Mouse (Mus musculus): Measurements from ENCODE around the gene Armc8. TPM values are rescaled to one million over a fixed set of nuclear protein-coding genes. Genes with fewer than 3 reads are reported as not detected.
"Not testable (repeated sequence)": the region's sequence is repeated elsewhere in the genome, so short reads cannot be mapped to it uniquely, and the experiment has no call there.

The Armc8 gene
- 30.5 and 36.2 TPM in 2 replicates for polyA plus RNA-seq (2016; fragmentation: Nextera tagmentation; extraction: Ambion mirVana)

DNA sequence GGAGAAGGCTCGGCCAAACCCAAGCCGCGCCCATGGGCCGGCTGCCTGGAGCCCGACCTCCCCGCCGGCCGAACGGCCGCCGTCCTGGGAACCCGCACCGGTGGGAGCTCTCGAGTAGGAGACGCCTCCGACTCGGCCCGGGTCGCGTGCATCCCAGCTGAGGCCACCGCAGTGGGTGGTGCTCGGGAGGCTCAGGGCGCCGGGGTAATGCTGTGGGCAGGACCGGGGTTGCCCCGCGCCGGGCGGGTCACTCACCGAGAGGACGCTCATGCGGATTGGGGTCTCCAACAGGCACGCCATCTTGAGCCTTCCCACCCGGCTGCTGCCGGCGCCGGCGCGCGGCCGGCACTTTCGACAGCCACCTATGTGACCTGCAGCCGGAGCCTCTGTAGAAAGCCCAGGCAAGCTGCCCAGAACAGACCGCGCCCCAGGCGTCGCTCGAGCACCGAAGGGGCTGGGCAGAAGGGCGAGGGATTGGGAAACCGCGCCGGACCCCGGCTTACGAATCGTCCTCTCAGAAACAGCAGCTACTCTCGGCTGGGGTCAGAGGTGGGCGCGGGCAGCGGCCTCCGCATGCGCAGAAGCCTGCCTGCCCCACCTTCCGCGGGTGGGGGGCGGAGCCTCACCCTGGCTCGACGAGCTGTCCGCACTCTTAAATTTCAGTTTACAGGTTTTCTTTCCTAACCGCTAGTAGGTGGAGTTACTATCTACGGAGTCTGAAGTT is at the start of gene Armc8:
Gene Armc8, minus strand, starts transcription at position 553 of the 724 bp plus-strand sequence.
- Histone ChIP-seq H3K27me3 (ENCODE audit: low read depth, poor library complexity, severe bottlenecking) (no peaks in the 10 kb centered on the region), H3K9me3 (replicated peaks) (no peaks in the 10 kb centered on the region), H3K4me3 (peak within 1 kb of the TSS; percentile 71), H3K27ac (replicated peaks) (peak within 1 kb of the TSS; percentile 99), H3K4me1 (peaks cover 21% of the 10 kb centered on the region), H3K36me3 (no peaks in the 10 kb centered on the region)
- DNase-seq (ENCODE audit: low spot score): peak; percentile 91
- under 1% methylated on average over 70 of the region's 70 CpGs for WGBS

- Histone ChIP-seq H3K4me3 (no peak within 1 kb of the TSS), H3K36me3 (no peaks in the 10 kb centered on the region), H3K27ac (replicated peaks) (no peak within 1 kb of the TSS), H3K4me1 (no peaks in the 10 kb centered on the region), H3K27me3 (ENCODE audit: low read depth, poor library complexity, severe bottlenecking) (no peaks in the 10 kb centered on the region), H3K9me3 (replicated peaks) (no peaks in the 10 kb centered on the region)
- DNase-seq (ENCODE audit: low spot score): no peak
- WGBS: 62% methylated on average over 2 of the region's 2 CpGs
Observed at GRCm38 (mm10) chr9:99612202-99612601, 43.5 kb upstream of the Armc8 start, which contains the start of gene A4gnt. Gene A4gnt (plus strand): TSS chr9:99612502.

GRCm38 (mm10) chr9:99603566-99603965 is 34.9 kb upstream of the Armc8 start:
- Histone ChIP-seq H3K4me1 (no peaks in the 10 kb centered on the region), H3K27ac (replicated peaks) (no peak overlapping the region), H3K9me3 (replicated peaks) (no peaks in the 10 kb centered on the region), H3K27me3 (ENCODE audit: low read depth, poor library complexity, severe bottlenecking) (no peaks in the 10 kb centered on the region), H3K4me3 (no peak overlapping the region), H3K36me3 (no peaks in the 10 kb centered on the region)
- WGBS: 85% methylated on average over 2 of the region's 2 CpGs
- no peak for DNase-seq (ENCODE audit: low spot score)

DNA sequence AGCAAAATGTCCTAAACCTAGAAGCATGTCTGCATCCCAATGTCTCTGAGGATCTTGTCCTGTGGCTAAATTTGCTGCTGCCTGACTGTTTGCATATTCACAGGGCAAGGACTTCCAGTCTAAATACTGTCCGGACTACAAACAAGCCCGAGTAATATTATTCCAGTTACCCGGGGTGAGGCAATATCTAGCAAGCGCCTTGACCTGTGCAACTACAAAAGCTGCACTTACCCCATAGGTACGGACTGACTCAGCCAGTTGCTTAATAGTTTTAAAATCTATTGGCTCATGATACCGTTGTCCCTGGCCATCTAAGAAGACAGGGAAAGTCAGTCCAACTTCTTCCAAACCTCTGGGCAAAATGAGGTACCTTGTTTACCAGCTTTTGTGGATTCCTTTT is 30.4 kb upstream of the Armc8 start:
- not testable (repeated sequence) for H3K27ac ChIP-seq (replicated peaks); H3K4me3 ChIP-seq; H3K36me3 ChIP-seq; H3K4me1 ChIP-seq; DNase-seq (ENCODE audit: low spot score); H3K27me3 ChIP-seq (ENCODE audit: low read depth, poor library complexity, severe bottlenecking); H3K9me3 ChIP-seq (replicated peaks)
- WGBS: 92% methylated on average over 6 of the region's 6 CpGs

DNA sequence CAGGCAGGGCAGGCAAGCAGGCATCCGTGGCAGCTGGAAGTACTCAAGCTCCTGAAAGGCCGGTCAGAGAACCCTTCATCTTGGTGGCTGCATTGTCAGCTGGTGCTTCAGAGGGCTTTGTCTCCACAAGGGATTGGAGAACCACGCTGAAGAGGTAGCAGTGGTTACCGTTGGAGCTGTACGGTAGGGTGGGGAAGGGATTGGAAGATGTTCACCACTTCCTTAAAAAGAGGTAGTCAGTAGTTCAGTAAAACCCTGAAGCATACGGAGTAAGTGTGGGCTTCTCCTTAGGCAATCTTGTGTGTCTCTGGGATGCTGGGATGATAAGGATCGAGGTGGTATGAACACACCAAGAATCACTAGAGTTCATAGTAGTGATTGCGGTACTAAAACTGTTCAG is 22.4 kb upstream of the Armc8 start:
- H3K36me3 ChIP-seq: no peaks in the 10 kb centered on the region
- 84% methylated on average over 8 of the region's 8 CpGs for WGBS
- DNase-seq (ENCODE audit: low spot score): no peak
- H3K27me3 ChIP-seq (ENCODE audit: low read depth, poor library complexity, severe bottlenecking): no peaks in the 10 kb centered on the region
- H3K4me3 ChIP-seq: no peak overlapping the region
- H3K9me3 ChIP-seq (replicated peaks): peaks cover 3% of the 10 kb centered on the region; the same call in 1 of the 2 replicates
- H3K27ac ChIP-seq (replicated peaks): 0 out of 2 replicates have a peak overlapping the region, but pooled peaks have one; percentile 10
- no peaks in the 10 kb centered on the region for H3K4me1 ChIP-seq

DNA sequence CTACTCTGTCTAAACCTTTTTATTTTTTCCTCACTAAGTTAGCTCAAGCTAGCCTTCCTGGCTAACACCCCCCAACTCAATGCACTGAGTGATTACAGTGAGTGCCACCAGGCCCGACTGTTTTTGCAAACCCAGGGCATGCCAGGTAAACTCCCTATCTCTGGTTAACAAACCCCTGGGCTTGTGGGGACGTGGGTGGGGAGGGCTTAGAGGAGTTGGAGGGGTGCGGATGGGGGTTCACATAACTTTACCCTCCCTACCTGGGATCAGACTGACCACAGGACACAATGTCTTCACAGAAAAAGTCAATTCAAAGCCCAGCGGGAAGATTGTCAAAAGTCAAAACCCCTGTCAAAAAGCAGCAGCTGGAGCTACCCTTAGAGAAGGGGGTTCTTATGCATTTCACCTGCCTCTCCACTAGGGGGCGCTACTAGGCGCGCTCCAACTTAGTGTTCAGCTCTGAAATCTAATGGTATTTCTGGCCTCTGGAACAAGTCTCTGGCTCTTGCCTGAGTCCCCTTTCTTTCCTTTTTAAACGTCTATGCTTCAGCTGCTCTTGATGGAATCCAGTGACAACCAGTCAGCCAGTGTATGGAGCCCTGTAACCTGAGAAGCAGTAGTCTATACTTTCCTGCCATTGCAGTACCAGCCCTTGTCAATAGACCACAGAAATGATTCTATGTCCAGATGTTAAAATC is 19.0 kb upstream of the Armc8 start:
- Histone ChIP-seq H3K27me3 (ENCODE audit: low read depth, poor library complexity, severe bottlenecking) (no peaks in the 10 kb centered on the region), H3K4me3 (no peak overlapping the region), H3K36me3 (peaks cover 33% of the 10 kb centered on the region), H3K4me1 (no peaks in the 10 kb centered on the region), H3K27ac (replicated peaks) (no peak overlapping the region), H3K9me3 (replicated peaks) (no peaks in the 10 kb centered on the region)
- DNase-seq (ENCODE audit: low spot score): peak; percentile 71
- 26% methylated on average over 8 of the region's 8 CpGs for WGBS

GRCm38 (mm10) chr9:99580655-99581054 is 12.0 kb upstream of the Armc8 start:
- Histone ChIP-seq H3K36me3 (peaks cover 77% of the 10 kb centered on the region), H3K27ac (replicated peaks) (no peak overlapping the region), H3K9me3 (replicated peaks) (no peaks in the 10 kb centered on the region), H3K4me1 (peaks cover 16% of the 10 kb centered on the region), H3K27me3 (ENCODE audit: low read depth, poor library complexity, severe bottlenecking) (no peaks in the 10 kb centered on the region), H3K4me3 (no peak overlapping the region)
- 65% methylated on average over 2 of the region's 2 CpGs for WGBS
- no peak for DNase-seq (ENCODE audit: low spot score)

DNA sequence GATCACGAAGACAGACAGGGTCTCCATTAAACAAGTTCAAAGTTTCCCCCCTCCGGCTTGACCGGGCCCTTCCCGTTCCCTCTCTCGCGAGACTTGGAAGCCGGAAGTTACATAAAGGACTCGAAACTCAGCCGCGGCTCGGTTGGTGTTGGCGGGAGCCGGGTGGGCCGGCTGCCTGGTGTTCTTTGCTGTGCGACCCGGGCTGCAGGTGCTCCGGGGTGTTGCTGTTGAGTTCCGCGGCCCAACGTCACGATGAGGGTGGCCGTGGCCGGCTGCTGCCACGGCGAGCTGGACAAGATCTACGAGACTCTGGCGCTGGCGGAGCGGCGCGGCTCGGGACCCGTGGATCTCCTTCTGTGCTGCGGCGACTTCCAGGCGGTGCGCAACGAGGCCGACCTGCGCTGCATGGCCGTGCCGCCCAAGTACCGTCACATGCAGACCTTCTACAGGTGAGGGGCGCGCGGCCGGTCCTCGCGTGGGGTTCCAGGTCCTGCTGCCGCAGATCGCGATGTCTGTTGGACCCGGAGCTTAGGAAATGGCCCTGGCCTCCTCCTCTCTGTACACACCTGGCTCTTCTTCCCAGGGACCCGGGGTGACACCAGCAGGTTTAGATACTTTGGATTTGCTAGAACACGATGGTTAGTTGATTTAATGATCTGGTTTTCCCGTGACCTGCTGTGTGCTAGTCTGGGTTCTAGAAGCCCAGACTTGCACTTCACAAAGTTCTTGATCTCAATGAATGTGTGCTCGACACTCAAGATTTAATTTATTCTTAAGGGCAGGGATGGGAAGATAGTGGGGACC is 7.2 kb upstream of the Armc8 start, which contains the start of gene Dbr1:
Gene Dbr1, plus strand, starts transcription at position 123 of the 804 bp plus-strand sequence.
- WGBS: under 1% methylated on average over 57 of the region's 57 CpGs
- peak; percentile 90 for DNase-seq (ENCODE audit: low spot score)
- peaks cover 29% of the 10 kb centered on the region for H3K36me3 ChIP-seq
- peak within 1 kb of the TSS; percentile 93 for H3K27ac ChIP-seq (replicated peaks)
- H3K4me3 ChIP-seq: peak within 1 kb of the TSS; percentile 91
- peaks cover 16% of the 10 kb centered on the region for H3K4me1 ChIP-seq
- H3K9me3 ChIP-seq (replicated peaks): no peaks in the 10 kb centered on the region
- no peaks in the 10 kb centered on the region for H3K27me3 ChIP-seq (ENCODE audit: low read depth, poor library complexity, severe bottlenecking)

- Histone ChIP-seq H3K9me3 (replicated peaks) (no peaks in the 10 kb centered on the region), H3K27ac (replicated peaks) (peak overlapping the region; percentile 99), H3K4me1 (peaks cover 18% of the 10 kb centered on the region), H3K4me3 (peak overlapping the region; percentile 71), H3K36me3 (no peaks in the 10 kb centered on the region), H3K27me3 (ENCODE audit: low read depth, poor library complexity, severe bottlenecking) (no peaks in the 10 kb centered on the region)
- 3% methylated on average over 9 of the region's 9 CpGs for WGBS
- no peak for DNase-seq (ENCODE audit: low spot score)
Observed at GRCm38 (mm10) chr9:99569071-99569397, 335 bp upstream of the Armc8 start.

DNA sequence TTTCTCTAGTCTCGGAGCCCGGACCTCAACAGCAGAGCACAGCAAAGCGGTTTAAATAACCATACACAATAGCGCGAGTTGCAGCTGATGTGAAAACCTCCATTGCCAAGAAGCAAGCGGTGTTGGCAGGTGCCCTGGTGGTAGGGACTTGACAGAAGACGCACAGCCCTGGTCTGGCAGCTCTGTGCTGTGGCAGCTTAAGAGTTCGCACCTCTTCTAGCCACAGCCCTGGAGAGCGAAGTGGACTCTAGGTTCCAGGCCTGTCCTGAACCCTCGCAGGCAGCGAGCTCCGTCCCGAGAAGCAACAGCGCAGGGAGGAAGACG is 714 bp downstream of the Armc8 start:
- Histone ChIP-seq H3K4me3 (peak overlapping the region; percentile 71), H3K27me3 (ENCODE audit: low read depth, poor library complexity, severe bottlenecking) (no peaks in the 10 kb centered on the region), H3K36me3 (no peaks in the 10 kb centered on the region), H3K4me1 (peaks cover 21% of the 10 kb centered on the region), H3K9me3 (replicated peaks) (no peaks in the 10 kb centered on the region), H3K27ac (replicated peaks) (peak overlapping the region; percentile 99)
- no peak for DNase-seq (ENCODE audit: low spot score)
- WGBS: 3% methylated on average over 15 of the region's 15 CpGs

GRCm38 (mm10) chr9:99563714-99564113 is 5.0 kb downstream of the Armc8 start:
- no peaks in the 10 kb centered on the region for H3K36me3 ChIP-seq
- H3K4me1 ChIP-seq: peaks cover 16% of the 10 kb centered on the region
- no peaks in the 10 kb centered on the region for H3K9me3 ChIP-seq (replicated peaks)
- DNase-seq (ENCODE audit: low spot score): peak; percentile 33
- no peak overlapping the region for H3K4me3 ChIP-seq
- 35% methylated on average over 11 of the region's 11 CpGs for WGBS
- no peaks in the 10 kb centered on the region for H3K27me3 ChIP-seq (ENCODE audit: low read depth, poor library complexity, severe bottlenecking)
- no peak overlapping the region for H3K27ac ChIP-seq (replicated peaks)

- Histone ChIP-seq H3K36me3 (no peaks in the 10 kb centered on the region), H3K4me3 (no peak overlapping the region), H3K27ac (replicated peaks) (no peak overlapping the region), H3K27me3 (ENCODE audit: low read depth, poor library complexity, severe bottlenecking) (no peaks in the 10 kb centered on the region), H3K9me3 (replicated peaks) (no peaks in the 10 kb centered on the region), H3K4me1 (0 out of 2 replicates have a peak, but pooled peaks cover 3% of the 10 kb centered on the region)
- 94% methylated on average over 3 of the region's 3 CpGs for WGBS
- no peak for DNase-seq (ENCODE audit: low spot score)
Observed at GRCm38 (mm10) chr9:99560389-99560788, 8.3 kb downstream of the Armc8 start.

DNA sequence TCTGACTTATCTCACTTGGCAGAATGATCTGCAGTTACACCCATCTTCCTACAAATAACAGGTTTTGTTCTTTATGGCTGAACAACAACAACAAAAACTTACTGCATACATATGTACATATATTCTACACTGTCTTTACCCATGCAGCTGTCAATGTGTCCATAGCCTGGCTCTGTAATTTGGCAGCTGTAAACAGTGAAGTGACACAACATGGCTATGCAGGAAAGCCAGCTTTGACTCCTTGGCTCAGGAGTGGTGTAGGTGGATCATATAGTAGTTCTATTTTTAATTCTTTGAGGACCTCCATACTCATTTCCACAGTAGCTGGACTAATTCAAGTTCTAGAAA is 9.2 kb downstream of the Armc8 start:
- H3K4me3 ChIP-seq: no peak overlapping the region
- DNase-seq (ENCODE audit: low spot score): no peak
- no peaks in the 10 kb centered on the region for H3K27me3 ChIP-seq (ENCODE audit: low read depth, poor library complexity, severe bottlenecking)
- H3K4me1 ChIP-seq: 0 out of 2 replicates have a peak, but pooled peaks cover 3% of the 10 kb centered on the region
- no peaks in the 10 kb centered on the region for H3K36me3 ChIP-seq
- no peak overlapping the region for H3K27ac ChIP-seq (replicated peaks)
- H3K9me3 ChIP-seq (replicated peaks): no peaks in the 10 kb centered on the region
